Mouse (Mus musculus) hindbrain, embryonic 11.5 days (tissue): Measurements from ENCODE around the gene Sox5. TPM values are rescaled to one million over a fixed set of nuclear protein-coding genes. Genes with fewer than 3 reads are reported as not detected.
"Not testable (repeated sequence)": the region's sequence is repeated elsewhere in the genome, so short reads cannot be mapped to it uniquely, and the experiment has no call there.

Experiments
- ATAC-seq: fragments of 200-750 bp; cut with Nextera tagmentation; 2 replicates; pipeline ENCODE4 v1.8.0; 2017; ENCODE audit warnings: mild to moderate bottlenecking, moderate TSS enrichment, moderate library complexity; ENCODE audit not compliant: low FRiP score
- DNase-seq: peaks from one replicate; pipeline ENCODE4 v3.0.0-alpha.2; 2015; ENCODE audit warnings: low spot score
- H3K27ac ChIP-seq: fragments of 300-500 bp; sonication (generic); 2 replicates; pipeline ENCODE4 v1.5.1; 2014; ENCODE audit warnings: mild to moderate bottlenecking, low read depth, low read length
- H3K27me3 ChIP-seq: fragments of 300-500 bp; sonication (generic); 2 replicates; pipeline ENCODE4 v1.6.1; 2014; ENCODE audit warnings: mild to moderate bottlenecking, low read length, moderate library complexity, mixed read lengths; ENCODE audit not compliant: control insufficient read depth, insufficient read depth
- H3K36me3 ChIP-seq: fragments of 300-500 bp; sonication (generic); 2 replicates; pipeline ENCODE4 v1.6.1; 2014; ENCODE audit warnings: mild to moderate bottlenecking, low read length, moderate library complexity, mixed read lengths; ENCODE audit not compliant: control insufficient read depth, insufficient read depth
- H3K4me1 ChIP-seq: fragments of 300-500 bp; sonication (generic); replicated peaks from 2 replicates; pipeline ENCODE4 v1.6.1; 2014; ENCODE audit warnings: low read length, mixed read lengths; ENCODE audit not compliant: control insufficient read depth, insufficient read depth
- H3K4me2 ChIP-seq: fragments of 300-500 bp; sonication (generic); replicated peaks from 2 replicates; pipeline ENCODE4 v1.6.1; 2014; ENCODE audit warnings: mild to moderate bottlenecking, low read depth, low read length
- H3K4me3 ChIP-seq: fragments of 300-500 bp; sonication (generic); 2 replicates; pipeline ENCODE4 v1.5.1; 2014; ENCODE audit warnings: low read depth, low read length
- H3K9ac ChIP-seq: fragments of 300-500 bp; sonication (generic); 2 replicates; pipeline ENCODE4 v1.6.1; 2014; ENCODE audit warnings: low read depth, low read length
- H3K9me3 ChIP-seq: fragments of 300-500 bp; sonication (generic); 2 replicates; pipeline ENCODE4 v1.6.1; 2016; ENCODE audit warnings: low read length; ENCODE audit not compliant: control insufficient read depth
- WGBS: fragments of 180-500 bp; shearing (Covaris S2); extraction: QIAGEN DNeasy Blood & Tissue Kit; methylation state at CpG from one replicate; pipeline ENCODE4 v1.1.7; 2014; 5-methylcytosine and 5-hydroxymethylcytosine counted together
- polyA plus RNA-seq: library from polyadenylated mRNA; unstranded; fragments of >200 nt; fragmentation: Nextera tagmentation; extraction: Ambion mirVana; gene quantifications from 2 replicates; pipeline ENCODE4 v1.2.1, GENCODE M21; 2014

Gene Sox5
- polyA plus RNA-seq, 1 experiment from 2014 or later: 35.0 TPM

- no peak overlapping the region for H3K27ac ChIP-seq
- WGBS: 82% methylated on average over 5 of the region's 5 CpGs
- no peak overlapping the region for H3K4me3 ChIP-seq
- H3K4me2 ChIP-seq: no peak overlapping the region
- no peak overlapping the region for H3K9ac ChIP-seq
- H3K27me3 ChIP-seq: no peaks in the 10 kb centered on the region
- ATAC-seq: no peak
- no peaks in the 10 kb centered on the region for H3K9me3 ChIP-seq
- peaks cover 3% of the 10 kb centered on the region for H3K4me1 ChIP-seq
- H3K36me3 ChIP-seq: no peaks in the 10 kb centered on the region
- DNase-seq: no peak
Measured at GRCm38 (mm10) chr6:144201402-144202040, 580.3 kb downstream of the Sox5 start.

GRCm38 (mm10) chr6:144197209-144198119 is 584.3 kb downstream of the Sox5 start:
- no peaks in the 10 kb centered on the region for H3K36me3 ChIP-seq
- H3K4me1 ChIP-seq: no peaks in the 10 kb centered on the region
- no peak overlapping the region for H3K4me3 ChIP-seq
- H3K9ac ChIP-seq: no peak overlapping the region
- DNase-seq: no peak
- ATAC-seq: no peak
- no peak overlapping the region for H3K27ac ChIP-seq
- 64% methylated on average over 16 of the region's 16 CpGs for WGBS
- H3K9me3 ChIP-seq: no peaks in the 10 kb centered on the region
- H3K4me2 ChIP-seq: no peak overlapping the region
- no peaks in the 10 kb centered on the region for H3K27me3 ChIP-seq

- 81% methylated on average over 14 of the region's 14 CpGs for whole genome bisulfite sequencing
- Histone ChIP-seq H3K27me3 (no peaks in the 10 kb centered on the region), H3K9me3 (no peaks in the 10 kb centered on the region), H3K4me3 (no peak overlapping the region), H3K4me1 (no peaks in the 10 kb centered on the region), H3K4me2 (no peak overlapping the region), H3K27ac (no peak overlapping the region), H3K36me3 (no peaks in the 10 kb centered on the region), H3K9ac (no peak overlapping the region)
- DNase-seq: no peak
- no peak for ATAC-seq
Measured at GRCm38 (mm10) chr6:144195934-144196333, 585.8 kb downstream of the Sox5 start.

DNA sequence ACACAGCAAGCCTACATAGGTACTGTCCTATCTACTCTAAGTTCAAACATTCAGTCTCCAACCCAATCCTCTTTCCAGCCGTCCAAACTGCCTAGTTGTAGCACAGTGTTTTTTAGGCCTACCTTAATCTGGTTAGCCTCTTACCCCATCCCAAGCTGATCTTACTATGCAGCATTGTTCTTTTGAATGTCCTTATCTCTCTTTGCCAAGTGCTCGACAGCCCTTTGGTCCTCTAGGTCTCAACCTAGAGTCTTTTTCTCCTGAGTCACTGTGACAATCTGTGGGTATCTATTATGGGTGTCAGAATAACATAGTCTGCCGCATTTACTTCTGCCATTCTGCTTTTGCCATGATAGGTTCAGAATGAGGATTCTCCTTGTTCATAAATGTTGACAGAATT is 598.7 kb downstream of the Sox5 start:
- Histone ChIP-seq H3K9ac (no peak overlapping the region), H3K36me3 (no peaks in the 10 kb centered on the region), H3K4me3 (no peak overlapping the region), H3K9me3 (no peaks in the 10 kb centered on the region), H3K27me3 (no peaks in the 10 kb centered on the region), H3K4me2 (no peak overlapping the region), H3K27ac (no peak overlapping the region), H3K4me1 (no peaks in the 10 kb centered on the region)
- no peak for ATAC-seq
- 90% methylated on average over 3 of the region's 3 CpGs for WGBS
- DNase-seq: no peak

- DNase-seq, H3K36me3 ChIP-seq: not testable (repeated sequence)
- 93% methylated on average over 13 of the region's 13 CpGs for WGBS
Measured at GRCm38 (mm10) chr6:144182429-144182828, 599.3 kb downstream of the Sox5 start.

DNA sequence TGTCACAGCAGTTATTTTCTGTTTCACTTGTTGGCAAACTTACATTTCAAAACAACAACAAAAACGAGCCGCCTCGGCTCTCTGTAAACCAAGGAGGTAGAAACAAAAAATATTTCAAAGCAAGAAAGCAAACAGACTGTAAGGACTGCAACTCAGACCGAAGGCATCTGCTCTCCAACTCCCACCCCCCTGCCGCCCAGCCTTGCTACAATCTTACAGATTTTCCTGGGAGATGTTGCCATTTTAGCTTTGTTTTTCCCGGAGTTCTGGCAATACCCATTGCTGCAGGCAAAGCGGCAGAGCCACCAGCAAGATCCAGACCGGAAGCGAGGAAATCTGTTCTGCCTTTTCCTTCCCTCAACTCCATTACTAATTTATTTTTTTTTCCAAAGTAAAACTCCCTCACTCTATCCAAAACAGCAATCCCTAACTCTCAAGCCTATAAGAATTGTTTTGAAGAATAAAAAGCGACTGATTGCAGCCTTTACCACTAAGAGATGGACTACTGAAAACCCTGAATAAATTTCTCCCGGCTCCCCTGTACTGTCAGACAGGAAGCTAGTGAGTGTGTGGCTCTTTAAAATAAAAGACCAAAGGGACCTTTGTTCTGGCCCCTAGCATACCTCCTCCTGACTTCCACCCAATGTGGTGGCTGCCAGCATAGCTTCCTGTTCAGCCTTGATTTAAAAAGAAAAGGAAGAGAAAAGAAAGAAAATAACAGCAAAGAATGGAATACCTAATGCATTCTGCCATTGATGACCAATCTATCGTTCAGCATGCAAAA is 600.5 kb downstream of the Sox5 start:
- Histone ChIP-seq H3K27ac (0 out of 2 replicates have a peak overlapping the region, but pooled peaks have one; percentile 56), H3K36me3 (no peaks in the 10 kb centered on the region), H3K9ac (no peak overlapping the region), H3K4me3 (no peak overlapping the region), H3K27me3 (no peaks in the 10 kb centered on the region), H3K4me1 (no peaks in the 10 kb centered on the region), H3K9me3 (no peaks in the 10 kb centered on the region), H3K4me2 (peak overlapping the region; percentile 15; the same call in 1 of the 2 replicates)
- ATAC-seq (no peak), DNase-seq (peak; percentile 18)
- 49% methylated on average over 12 of the region's 12 CpGs for WGBS

More at GRCm38 (mm10) chr6:144182429-144182828, 599.3 kb downstream of the Sox5 start:
- not testable (repeated sequence) for H3K27me3 ChIP-seq, H3K9me3 ChIP-seq, H3K4me1 ChIP-seq, H3K4me3 ChIP-seq, H3K9ac ChIP-seq, H3K4me2 ChIP-seq, ATAC-seq, H3K27ac ChIP-seq

GRCm38 (mm10) chr6:144179111-144179510 is 602.7 kb downstream of the Sox5 start:
- no peaks in the 10 kb centered on the region for H3K36me3 ChIP-seq
- H3K4me2 ChIP-seq: no peak overlapping the region
- H3K27me3 ChIP-seq: no peaks in the 10 kb centered on the region
- ATAC-seq (no peak), DNase-seq (no peak)
- H3K27ac ChIP-seq: no peak overlapping the region
- WGBS: 73% methylated on average over 3 of the region's 3 CpGs
- no peak overlapping the region for H3K9ac ChIP-seq
- H3K9me3 ChIP-seq: no peaks in the 10 kb centered on the region
- H3K4me3 ChIP-seq: no peak overlapping the region
- H3K4me1 ChIP-seq: no peaks in the 10 kb centered on the region

DNA sequence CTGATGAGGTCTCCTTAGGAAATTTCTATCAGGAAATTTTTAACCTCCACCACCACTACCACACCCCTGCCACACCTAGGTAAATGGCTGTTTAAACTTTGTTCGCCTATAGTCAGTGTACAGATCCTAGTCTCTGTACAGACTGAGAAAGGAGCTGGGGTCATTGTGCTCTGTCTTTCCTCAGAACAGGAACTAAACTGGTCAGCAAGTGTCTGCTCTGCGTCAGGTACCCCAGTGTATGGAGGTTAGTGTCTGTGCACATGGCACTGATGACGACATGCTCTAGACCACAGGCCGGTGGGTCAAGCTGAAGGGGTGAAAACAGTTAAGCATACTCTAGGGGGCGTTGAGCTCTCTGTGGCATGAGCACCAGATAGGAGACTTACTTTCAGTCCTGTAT is 605.1 kb downstream of the Sox5 start:
- Histone ChIP-seq H3K4me1 (no peaks in the 10 kb centered on the region), H3K4me2 (no peak overlapping the region), H3K9me3 (no peaks in the 10 kb centered on the region), H3K27ac (no peak overlapping the region), H3K4me3 (no peak overlapping the region), H3K36me3 (no peaks in the 10 kb centered on the region), H3K9ac (no peak overlapping the region), H3K27me3 (no peaks in the 10 kb centered on the region)
- 93% methylated on average over 5 of the region's 5 CpGs for WGBS
- ATAC-seq (no peak), DNase-seq (no peak)
